Mouse (Mus musculus) cerebellum, adult 11 months (tissue): Measurements from ENCODE around the gene A630023A22Rik.

Source experiments
- DNase-seq: peaks from one replicate; pipeline ENCODE4 v3.0.0; 2022

The A630023A22Rik gene

DNA sequence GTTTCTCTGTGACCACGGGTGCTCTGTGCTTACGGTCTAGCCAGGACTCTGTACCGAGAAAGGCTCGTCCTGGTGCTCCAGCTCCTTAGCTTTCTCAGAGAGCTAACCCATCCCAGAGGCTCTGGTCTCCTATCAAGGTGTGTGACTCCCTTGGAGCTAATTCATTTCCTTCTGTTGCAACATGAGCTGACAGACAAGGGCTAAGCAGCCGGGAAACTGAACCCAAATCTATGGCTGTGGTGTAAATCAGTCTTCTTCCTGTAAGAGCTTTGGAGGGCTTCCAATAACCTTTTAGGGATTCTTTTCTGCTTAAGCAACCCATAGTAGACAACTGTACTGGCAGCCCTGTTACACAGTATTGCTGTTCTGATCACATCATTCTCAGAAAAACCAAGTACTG lies at the start of gene A630023A22Rik:
TSS of gene A630023A22Rik (minus strand) at position 154 of the 400 bp plus-strand sequence.
- no peak for DNase-seq

DNA sequence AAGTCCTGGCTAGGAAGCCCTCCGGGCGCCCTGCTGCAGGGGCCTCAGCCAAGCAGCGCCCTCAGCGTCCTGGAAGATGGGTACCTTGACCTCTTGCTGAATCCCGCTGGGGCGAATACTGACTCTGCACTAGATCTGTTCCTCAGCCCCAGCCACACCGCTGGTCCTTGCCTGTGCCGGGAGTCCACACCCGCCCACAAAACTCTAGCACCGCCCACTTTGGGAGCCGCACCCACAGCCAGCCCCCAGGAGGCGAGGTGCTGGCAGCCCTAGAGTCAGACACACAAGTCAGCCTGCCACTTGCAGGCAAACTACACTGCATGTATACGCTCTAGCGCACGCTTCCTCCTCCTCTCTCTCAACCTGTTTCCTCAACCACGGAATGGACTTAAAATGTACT lies 49.8 kb upstream of the A630023A22Rik start, which contains the start of gene Npy4r:
TSS of gene Npy4r (minus strand) at position 148 of the 400 bp plus-strand sequence.
- no peak for DNase-seq

DNA sequence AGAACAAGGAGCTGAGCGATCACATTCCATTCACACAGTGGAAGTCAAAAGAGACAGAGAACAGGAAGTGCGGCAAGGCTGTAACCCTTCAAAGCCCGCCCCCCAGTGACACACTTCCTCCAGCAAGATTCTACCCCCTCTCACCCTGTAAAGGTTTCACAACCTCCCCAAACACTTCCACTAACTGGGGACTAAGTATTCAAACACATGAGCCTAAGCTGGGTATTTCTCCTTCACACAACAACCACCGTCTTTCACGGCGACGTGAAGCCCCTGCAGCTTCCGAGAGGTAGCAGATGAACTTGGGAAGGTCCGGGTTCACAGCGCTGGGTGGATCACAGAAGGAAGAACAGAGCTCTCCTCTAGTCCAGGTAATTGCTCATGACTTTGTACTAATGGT lies 40.4 kb upstream of the A630023A22Rik start:
- DNase-seq = no peak

DNA sequence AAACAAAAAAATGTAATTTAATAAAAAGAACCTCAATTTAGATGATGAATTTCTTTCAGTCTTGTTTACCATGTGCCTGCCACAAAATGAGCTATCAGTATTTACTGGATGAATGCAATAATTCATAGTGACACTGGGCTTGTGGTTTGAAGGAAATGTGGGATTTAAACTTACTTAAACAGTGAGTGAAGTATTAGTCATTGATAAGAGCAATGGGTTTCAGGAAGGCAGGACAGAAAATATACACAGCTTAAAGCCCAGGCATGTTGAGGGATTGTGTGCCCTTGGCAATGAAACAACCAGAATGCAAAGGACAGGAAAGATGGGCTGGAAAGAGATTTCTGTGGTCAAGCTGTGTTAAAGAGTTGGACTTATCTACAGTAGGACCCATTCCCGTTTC lies 39.8 kb upstream of the A630023A22Rik start:
- DNase-seq = no peak

DNA sequence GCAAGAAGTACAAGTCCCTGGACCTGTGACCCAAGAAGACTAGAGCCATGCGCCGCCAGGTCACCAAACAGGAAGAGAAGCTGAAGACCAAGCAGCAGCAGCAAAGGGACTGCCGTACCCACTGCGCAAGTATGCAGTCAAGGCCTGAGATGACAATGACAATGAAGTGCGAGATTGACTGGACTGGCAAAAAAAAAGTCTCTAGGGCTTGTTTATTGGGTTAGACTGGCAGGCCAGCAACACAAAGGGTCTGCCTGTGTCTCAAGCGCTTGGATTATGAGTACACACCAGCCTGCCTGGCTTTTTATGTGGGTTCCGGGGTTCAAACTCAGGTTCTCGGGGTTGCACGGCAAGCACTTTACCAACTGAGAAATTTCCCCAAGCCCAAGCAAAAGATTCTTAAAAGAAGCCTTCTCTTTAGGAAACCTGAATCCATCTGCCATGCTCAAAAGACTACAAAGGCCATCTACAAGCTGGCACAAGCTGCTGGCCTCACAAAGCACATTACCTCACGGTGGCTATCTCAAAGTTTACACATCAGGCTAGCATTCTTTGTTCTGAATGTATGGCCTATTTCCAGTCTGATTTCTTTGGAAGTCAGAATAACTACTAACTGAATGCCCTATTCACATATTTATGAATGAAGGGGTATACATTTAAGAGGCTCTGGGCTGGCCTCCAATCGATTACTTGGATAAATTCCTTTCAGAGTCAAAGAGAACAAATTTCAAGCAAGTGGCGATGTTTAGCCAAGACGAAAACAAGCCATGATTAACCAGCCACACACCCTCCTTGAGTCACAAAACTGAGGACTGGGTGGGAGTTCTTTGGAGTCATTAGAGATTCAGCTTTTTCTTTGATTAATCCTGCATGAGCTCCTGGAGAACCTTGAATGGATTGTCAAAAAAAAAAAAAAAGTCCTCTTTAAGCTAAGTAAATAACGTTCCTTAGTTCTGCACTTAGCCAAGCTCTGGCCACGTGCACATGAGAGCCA lies 37.4 kb upstream of the A630023A22Rik start:
- no peak for DNase-seq

DNA sequence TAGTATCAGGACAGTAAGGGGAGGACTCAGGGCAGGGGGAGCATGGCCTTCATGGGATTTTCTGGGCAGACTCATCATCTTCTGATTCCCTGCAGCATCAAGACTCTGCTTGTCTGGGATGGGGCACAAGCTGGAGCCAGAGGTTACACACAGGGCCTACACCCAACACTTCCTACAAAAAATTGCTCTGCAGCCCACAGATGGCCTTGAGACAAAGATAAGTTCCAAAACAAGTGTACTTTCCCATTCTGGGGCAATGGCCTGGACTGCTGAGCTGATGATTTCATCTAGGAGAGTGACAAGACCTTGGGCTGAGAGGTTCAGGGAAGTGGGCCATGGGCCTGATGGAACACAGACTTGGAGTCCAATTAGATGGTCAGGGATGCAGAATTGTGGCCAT lies 32.8 kb upstream of the A630023A22Rik start:
- no peak for DNase-seq

DNA sequence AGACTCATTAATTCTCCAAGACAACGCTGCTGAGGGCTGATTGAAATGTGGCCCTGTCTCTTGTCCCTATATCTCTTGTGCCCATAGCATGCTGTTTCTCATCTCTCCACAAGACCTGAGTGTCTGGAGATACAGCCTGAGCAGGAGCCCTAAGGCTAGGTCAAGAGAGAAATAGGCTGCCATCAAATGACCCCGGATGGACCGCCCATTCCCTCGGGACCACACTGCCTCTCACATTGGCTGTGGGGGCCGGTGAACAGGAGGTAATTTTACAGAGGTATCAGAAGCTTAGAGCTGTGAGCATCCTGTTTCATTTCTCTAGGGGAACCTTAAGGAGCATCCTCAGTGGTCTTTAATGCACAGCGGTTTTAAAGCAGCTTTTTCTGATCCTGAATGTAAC lies 28.7 kb upstream of the A630023A22Rik start:
- DNase-seq = no peak

DNA sequence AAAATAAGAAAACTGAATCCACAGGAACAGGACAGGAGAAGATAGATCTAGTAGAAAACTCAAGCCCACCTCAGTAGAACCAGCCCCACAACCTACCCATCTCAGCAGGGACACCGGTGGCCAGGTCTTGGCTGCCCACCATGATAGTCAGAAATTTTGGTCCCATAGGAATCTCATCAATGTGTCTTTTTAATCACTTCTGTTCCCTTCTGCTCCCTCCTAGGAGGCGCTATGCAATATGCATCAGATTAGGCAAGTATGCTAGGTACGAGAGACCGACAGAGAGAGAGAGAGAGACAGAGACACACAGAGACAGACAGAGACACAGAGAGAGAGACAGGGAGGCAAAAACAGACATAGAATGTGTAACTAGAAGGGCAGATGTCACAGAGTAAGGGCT lies 19.1 kb upstream of the A630023A22Rik start:
- no peak for DNase-seq

DNA sequence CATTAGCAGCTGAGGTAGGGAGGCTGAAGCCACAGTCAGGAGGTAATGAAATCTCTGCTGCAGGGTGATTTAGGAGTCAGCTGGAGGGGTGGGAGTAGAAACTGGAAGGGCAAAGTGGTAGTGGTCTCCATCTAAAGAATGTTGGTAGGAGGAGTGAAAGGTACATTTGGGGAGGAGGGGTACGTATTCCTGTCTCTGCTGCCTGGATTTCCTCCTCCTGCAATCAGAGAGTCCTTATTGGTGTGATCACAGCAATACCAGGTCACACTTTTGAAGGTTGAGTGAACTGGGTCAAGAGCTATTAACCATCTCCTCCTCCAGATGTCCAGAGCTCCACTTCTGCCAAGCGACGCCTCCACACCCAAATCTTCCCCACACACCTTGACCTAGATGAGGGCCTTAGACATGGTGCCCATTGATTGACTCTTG lies 18.4 kb upstream of the A630023A22Rik start:
- no peak for DNase-seq

DNA sequence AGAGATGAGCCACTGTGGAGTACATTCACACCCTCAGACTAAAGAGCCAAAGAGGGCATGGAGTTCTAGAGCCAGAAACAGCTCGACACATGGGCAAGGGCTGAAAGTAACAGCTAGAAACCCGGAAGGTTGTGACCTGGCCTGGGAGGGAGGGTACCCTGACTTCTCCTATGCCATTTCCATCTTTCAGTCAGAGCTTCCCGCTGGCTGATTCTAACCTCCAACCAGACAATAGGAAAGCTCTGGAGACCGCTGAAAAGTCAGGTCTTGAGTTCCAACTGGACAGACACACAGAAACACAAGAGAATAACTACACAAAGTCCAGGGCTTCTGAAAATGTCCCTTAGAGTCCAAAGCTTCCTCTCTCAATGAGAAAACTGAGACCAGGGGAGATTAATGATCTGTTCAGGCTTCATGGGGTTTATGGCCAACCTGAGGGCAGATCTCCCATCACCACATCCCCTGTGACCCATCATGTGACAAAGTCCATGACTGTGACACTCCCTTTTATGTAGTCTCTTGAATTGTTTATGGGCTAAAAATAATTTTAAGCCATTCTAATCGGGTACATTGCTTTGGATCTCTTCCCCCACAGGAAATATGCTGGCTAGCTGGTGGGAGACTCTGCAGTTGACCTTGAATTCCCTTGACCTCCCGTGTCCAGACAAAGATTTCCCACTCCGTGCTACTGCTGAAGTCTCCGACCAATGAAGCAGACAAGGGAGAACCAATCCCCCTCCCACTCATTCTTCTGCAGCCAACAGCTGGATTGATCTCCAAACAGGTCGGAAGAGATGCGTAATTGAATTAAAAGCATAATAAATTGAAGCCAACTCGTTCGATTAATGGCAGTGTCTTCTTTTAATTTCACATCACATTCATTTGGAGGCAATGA lies 17.7 kb upstream of the A630023A22Rik start:
- DNase-seq = no peak

DNA sequence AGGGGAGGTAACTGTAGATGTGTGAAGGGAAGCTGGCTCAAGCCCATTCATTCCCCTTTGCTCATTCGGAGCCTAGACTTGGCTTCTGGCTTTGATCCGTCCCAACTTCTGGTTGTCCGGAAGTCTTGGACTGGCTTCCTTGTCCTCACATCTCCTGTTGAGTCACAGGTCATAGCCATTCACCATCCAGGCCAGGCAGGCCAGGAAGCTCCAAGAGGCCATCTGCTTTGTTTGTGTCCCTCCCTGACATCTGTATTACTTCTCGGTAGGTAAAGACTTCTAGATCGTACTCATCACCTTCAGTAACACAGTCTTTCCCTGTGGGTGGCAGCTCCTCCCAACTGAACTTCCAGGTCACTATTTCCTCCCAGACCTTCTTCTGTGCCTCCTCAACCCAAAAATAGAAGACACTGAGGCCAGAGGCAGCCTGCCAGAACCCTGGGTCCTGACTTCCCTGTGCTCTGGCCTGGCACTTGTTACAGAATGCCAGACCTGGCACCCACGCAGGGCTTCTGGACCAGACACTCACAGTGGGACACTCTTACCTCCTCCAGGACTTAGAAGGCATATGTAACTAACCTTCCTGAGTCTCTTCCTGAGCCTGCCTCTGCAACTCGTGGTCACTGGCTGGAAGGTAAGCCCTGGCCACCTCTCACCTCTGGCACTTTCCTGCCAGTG lies 16.6 kb upstream of the A630023A22Rik start:
- peak; percentile 66 for DNase-seq

DNA sequence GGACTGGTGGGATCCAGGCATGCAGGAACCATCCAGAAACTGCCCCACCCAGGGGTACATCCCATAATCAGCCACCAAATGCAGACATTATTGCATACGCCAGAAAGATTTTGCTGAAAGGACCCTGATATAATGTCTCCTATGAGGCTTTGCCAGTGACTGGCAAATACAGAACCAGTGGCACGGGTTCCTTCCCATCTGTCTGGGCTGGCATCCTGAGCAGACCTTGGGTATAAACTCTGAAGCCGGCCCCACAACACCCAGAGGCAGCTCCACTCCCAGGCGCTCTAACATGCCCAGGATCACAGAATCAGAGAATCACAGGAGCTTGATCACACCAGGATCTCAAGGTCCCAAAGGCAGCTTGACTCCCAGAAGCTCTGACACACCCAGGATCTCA lies 11.8 kb upstream of the A630023A22Rik start:
- DNase-seq = no peak

DNA sequence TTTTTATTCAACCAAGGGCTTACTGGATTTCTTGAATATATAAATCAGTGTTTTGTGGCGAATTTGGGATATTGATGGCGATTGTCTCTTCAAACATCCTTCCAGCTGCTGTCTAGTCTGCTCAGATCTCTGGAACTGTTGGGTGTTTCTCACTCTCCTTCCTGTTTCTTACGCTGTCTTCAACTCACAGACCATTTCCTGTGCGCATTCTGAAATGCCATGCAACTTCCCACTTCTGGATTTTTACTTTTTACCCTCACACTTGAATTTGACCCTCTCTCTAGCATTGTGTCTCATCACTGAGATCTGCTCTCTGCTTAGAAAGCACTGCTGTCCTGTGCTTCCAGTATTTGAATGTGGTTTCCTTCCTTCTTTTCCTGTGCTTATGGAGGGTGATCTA lies 5.0 kb upstream of the A630023A22Rik start:
- no peak for DNase-seq

DNA sequence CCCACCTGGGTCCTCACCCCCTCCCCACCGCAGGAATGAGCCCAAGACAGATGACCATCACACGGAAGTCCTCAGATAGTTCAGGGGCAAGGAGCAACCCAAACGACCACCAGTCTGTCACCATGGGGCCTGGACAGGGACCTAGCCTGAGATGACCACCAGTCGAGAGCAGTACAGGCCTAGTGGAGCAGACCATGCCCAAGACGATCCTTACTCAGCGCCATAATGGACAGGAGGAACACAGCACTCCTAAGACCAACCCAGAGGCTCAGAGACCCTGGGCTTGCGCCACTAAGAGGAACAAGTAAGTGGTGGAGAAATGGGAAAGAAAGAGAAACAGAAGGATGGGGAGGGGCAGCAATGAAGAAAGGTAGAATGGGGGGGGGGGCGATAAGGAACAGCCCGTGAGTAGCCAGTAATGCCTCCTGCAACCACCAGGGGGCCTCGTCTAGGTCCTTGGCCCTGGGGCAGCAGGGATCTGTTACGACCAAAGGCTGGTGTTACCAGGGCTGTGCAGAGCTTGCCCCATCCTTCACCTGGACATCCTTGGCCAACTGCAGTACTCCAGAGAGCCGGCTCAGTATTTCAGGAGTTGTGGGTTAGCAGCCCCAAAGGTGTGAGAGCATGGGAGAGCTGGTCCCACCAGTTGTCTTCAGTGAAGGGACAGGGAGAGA lies 4.0 kb upstream of the A630023A22Rik start:
- DNase-seq = no peak

DNA sequence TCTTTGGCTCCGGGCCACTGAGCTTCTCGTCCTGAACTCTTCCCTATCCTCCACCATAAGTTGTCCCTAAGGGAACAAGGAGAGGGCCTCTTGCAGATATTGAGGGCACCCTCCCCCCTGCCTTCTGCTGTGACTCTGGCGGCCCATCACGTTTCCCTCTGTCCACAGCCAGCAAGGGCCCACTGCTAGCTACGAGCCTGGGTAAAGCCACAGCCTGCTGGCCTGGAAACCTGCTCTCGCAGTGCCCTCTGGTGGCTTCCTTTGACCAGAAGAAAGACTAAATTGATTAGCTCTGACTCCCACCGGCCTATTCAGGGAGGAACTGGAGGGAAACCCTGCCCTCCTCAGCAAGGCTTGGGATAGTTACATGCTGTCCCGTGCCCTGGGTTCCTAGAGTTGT lies 2.3 kb upstream of the A630023A22Rik start:
- peak; percentile 59 for DNase-seq

DNA sequence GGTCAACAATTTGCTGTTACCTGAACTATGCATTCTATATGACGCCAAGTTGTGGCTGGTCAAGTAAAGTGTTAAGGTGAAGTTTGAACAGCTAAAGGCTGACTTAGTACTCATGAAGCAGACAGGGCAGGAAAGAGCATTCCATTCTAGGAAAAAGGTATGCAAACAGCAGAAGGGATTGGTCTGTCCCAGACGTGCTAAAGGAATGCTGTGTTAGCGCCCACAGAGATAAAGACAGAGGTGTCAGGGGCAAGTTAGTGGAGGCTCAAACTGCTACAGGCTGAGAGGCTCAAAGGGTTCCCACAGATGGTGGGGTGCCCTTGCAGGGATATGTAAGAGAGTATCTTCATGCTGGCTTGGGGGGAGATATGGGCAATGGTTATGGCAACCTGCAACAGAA lies 1.3 kb upstream of the A630023A22Rik start:
- no peak for DNase-seq

DNA sequence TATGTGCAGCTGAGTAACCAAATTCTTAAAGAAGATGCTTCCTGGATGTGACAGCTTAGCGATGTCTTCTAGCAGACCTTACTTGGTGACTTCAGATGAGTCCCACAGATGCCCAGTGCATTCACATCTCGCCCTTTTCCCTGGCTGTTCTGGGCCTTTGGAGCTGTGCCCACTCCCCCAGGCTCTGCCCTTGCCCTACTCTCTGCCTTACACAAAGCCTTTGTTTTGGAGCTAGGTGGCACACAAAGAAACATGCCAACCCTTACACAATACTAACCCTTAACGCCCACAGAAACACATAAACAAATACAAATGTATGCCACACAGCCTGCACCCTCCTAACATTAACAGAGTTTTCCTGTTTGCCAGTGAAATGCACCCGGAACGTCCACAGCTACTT lies 6.4 kb downstream of the A630023A22Rik start:
- no peak for DNase-seq

DNA sequence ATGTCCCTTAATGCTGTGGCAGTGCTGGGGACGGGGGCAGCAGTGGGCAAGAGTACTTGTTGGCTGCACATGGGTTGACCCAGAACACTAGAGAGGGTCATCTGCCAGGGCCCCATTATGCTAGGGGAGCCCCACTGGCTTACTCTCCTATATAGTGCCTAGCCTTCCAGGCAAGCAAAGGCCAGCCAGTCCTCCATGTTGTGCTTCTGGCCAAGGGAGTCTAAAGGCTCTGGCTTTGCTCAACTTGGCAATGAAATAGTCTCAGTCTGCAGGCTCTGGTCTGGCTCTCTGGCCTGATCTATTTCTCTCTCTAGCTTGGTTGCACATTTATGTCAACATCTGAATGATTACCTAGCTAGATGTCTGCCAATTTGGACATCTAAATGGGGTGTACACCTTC lies 9.7 kb downstream of the A630023A22Rik start:
- DNase-seq = no peak

DNA sequence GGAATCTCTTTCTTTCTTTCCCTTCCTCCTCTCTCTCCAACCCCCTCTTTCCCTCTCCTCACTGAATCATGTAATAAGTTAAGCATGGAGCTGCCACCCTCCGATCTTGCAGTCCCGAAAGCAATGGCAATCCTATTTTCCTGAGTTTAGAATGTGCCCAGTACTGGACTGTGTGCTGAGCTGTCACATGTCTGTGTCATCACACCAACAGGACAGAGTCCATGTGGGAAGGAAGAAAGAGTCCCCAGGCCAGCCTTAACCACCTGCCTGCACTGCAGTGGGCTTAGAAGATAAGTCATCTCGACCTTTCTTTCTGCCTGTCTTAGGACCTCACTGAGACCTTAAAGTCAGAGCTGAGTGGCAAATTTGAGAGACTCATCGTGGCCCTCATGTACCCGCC lies 11.1 kb downstream of the A630023A22Rik start:
- no peak for DNase-seq

DNA sequence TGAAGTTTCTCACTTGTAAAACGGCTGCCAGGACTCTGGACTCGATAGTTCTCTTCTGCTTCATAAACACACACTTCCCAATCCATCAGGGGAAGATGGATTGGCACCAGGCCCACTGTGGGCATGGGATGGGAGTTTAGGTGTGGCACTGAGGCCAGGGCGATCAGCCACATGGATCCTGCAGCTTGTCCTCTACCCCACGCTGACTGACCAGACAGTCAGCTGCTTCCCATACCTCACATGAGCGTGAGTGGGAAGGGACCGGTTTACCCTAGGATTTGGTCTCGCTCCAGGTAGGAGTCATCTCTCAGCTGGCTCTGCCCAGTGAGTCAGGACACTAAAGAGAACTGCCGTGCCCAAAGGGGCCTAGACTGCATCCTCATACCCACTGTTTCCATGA lies 12.8 kb downstream of the A630023A22Rik start:
- no peak for DNase-seq

DNA sequence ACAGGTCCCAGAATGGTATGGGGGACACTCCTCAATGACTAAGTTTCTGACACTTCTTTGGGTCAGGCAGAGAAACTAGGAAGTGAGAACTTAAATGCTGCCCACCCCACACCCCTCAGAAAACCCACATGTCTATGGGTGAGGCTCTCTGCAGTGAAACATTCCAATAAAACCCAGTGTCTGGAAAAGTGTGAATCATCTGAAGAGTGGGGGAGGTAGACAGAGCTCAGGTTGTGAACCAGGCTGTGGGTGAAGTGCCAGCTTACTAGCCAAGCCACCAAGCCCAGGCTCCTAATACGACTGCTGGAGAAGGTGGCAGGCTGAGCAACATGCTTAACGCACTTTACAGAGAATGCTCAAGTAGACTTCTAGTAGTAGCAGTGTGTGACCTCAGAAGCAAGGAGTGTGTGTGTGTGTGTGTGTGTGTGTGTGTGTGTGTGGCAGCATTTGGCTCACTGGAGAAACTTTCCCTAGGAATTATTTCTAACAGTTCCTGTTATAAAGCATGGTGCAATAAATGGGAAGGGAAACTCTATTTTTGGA lies 14.6 kb downstream of the A630023A22Rik start:
- no peak for DNase-seq

DNA sequence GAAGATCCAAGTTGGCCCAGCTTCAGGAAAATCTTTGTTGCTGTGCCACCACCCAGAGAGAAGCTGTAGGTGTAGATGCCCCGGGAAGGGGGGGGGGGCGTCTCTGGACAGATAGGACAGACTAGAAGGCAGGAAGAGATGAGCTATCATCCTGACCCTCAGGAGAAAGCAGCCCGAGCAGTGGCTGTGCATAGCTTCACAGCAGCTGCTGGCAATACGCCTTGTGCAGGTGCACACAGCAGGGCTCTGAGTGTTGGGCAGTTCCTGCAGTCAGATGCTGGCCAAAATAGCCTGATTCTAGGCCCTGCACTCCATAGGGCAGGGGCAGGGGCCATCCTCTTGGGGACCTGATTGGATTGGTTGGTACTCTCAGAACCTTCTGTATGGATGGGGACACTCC lies 15.7 kb downstream of the A630023A22Rik start:
- DNase-seq = no peak
